Mouse (Mus musculus) stomach, adult 2 months (tissue): ENCODE data around the gene Gcc2. TPM values are rescaled to one million over a fixed set of nuclear protein-coding genes. Genes with fewer than 3 reads are reported as not detected.

ENCODE experiments used
- polyA plus RNA-seq: library from polyadenylated mRNA; depleted of rRNA; stranded (reverse); fragments of >200 nt; gene quantifications from 2 replicates; pipeline ENCODE4 v1.2.3, GENCODE M21; 2012; rRNA removed

Gcc2 gene
- polyA plus RNA-seq, result 1.6 and 2.2 TPM in 2 replicates

GRCm38 (mm10) chr10:58255213-58255892, at the start of gene Gcc2:
Gene Gcc2, plus strand, starts transcription at chr10:58255497.

GRCm38 (mm10) chr10:58224827-58225785, 30.2 kb upstream of the Gcc2 start, which contains the start of gene AW822073:
Gene AW822073, minus strand, starts transcription at chr10:58224930.

GRCm38 (mm10) chr10:58232641-58232969, 22.7 kb upstream of the Gcc2 start, which contains the start of gene Duxf3:
Gene Duxf3, minus strand, starts transcription at chr10:58232675.

GRCm38 (mm10) chr10:58236613-58237012, 18.7 kb upstream of the Gcc2 start, which contains the start of gene Gm4981:
Gene Gm4981, minus strand, starts transcription at chr10:58236701.

GRCm38 (mm10) chr10:58323028-58323991, 68.0 kb downstream of the Gcc2 start, which contains the start of gene Lims1:
Gene Lims1, plus strand, starts transcription at chr10:58323466.

Other genes with a start within 250 kb of the Gcc2 start
- 0.17 TPM in 1 of 2 replicates, not detected in the other for gene AW822073, start 30.6 kb upstream of the Gcc2 start, polyA plus RNA-seq
- not detected in 2 replicates for gene Duxf3, start 22.8 kb upstream of the Gcc2 start, polyA plus RNA-seq
- gene Gm4981, start 18.8 kb upstream of the Gcc2 start, polyA plus RNA-seq, result not detected in 2 replicates
- gene Lims1, start 68.0 kb downstream of the Gcc2 start, polyA plus RNA-seq, result 0.70 and 2.1 TPM in 2 replicates
- 0.13 and 0.42 TPM in 2 replicates for gene Ranbp2, start 191.4 kb downstream of the Gcc2 start, polyA plus RNA-seq
- 0.03 TPM in 1 of 2 replicates, not detected in the other for gene Ccdc138, start 242.5 kb downstream of the Gcc2 start, polyA plus RNA-seq